Mouse (Mus musculus) liver, adult 2 months (tissue): ENCODE measurements around the gene Haspin. TPM values are rescaled to one million over a fixed set of nuclear protein-coding genes. Genes with fewer than 3 reads are reported as not detected.
"Not testable (repeated sequence)": the region's sequence is repeated elsewhere in the genome, so short reads cannot be mapped to it uniquely, and the experiment has no call there.

Experiments used
- DNase-seq: peaks from one replicate; pipeline ENCODE4 v3.0.0-alpha.2; 2011; ENCODE audit warnings: low read depth, low spot score; ENCODE audit errors: extremely low read depth
- H3K27ac ChIP-seq: fragments of 200-500 bp; replicated peaks from 2 replicates; pipeline ENCODE4 v1.5.1; 2012; ENCODE audit warnings: low read depth, mild to moderate bottlenecking, control low read depth, inconsistent platforms, low read length; ENCODE audit not compliant: insufficient read depth
- H3K27me3 ChIP-seq: fragments of 200-500 bp; 2 replicates; pipeline ENCODE4 v1.6.1; 2012; ENCODE audit warnings: mild to moderate bottlenecking, moderate library complexity, low read length, inconsistent platforms; ENCODE audit not compliant: control insufficient read depth, insufficient read depth
- H3K36me3 ChIP-seq: fragments of 200-500 bp; 2 replicates; pipeline ENCODE4 v1.6.1; 2012; ENCODE audit warnings: low read length, inconsistent platforms; ENCODE audit not compliant: control insufficient read depth, insufficient read depth
- H3K4me1 ChIP-seq: fragments of 200-500 bp; 2 replicates; pipeline ENCODE4 v1.6.1; 2011; ENCODE audit warnings: low read length; ENCODE audit not compliant: control insufficient read depth, insufficient read depth
- H3K4me3 ChIP-seq: fragments of 200-500 bp; 2 replicates; pipeline ENCODE4 v1.5.1; 2011; ENCODE audit warnings: low read depth, mild to moderate bottlenecking, control low read depth, low read length, moderate library complexity; ENCODE audit not compliant: insufficient read depth
- H3K79me2 ChIP-seq: fragments of 200-500 bp; 2 replicates; pipeline ENCODE4 v1.6.1; 2012; ENCODE audit warnings: inconsistent platforms, mild to moderate bottlenecking, low read length, moderate library complexity; ENCODE audit not compliant: control insufficient read depth, insufficient read depth
- H3K9ac ChIP-seq: fragments of 200-500 bp; 2 replicates; pipeline ENCODE4 v1.6.1; 2012; ENCODE audit warnings: low read depth, mild to moderate bottlenecking, control low read depth, inconsistent platforms, low read length
- CTCF ChIP-seq: fragments of 200-500 bp; IDR thresholded peaks from 2 replicates; pipeline ENCODE4 v1.5.1; 2011; ENCODE audit warnings: low read depth, low read length, control low read depth
- POLR2A ChIP-seq: fragments of 200-500 bp; IDR thresholded peaks from 2 replicates; pipeline ENCODE4 v1.6.1; 2011; ENCODE audit warnings: low read length, control low read depth; ENCODE audit not compliant: insufficient read depth; ENCODE audit errors: extremely low read depth
- WGBS: fragments of 180-500 bp; shearing (Covaris S2); methylation state at CpG from one replicate; pipeline ENCODE4 v1.1.7; 2018; 5-methylcytosine and 5-hydroxymethylcytosine counted together
- polyA plus RNA-seq: library from polyadenylated mRNA; depleted of rRNA; stranded (reverse); fragments of >200 nt; gene quantifications from 2 replicates; pipeline ENCODE4 v1.2.3, GENCODE M21; 2012
- total RNA-seq: library from RNA; depleted of rRNA; stranded (reverse); fragments of >200 nt; gene quantifications from 2 replicates; pipeline ENCODE4 v1.2.3, GENCODE M21; 2014

Gene Haspin
- total and polyA plus RNA-seq, 2 experiments: 0.26 to 0.55 TPM

- Histone ChIP-seq H3K4me1 (no peaks in the 10 kb centered on the region; the same call in 1 of the 2 replicates), H3K36me3 (no peaks in the 10 kb centered on the region), H3K4me3 (no peak overlapping the region), H3K79me2 (no peaks in the 10 kb centered on the region), H3K9ac (no peak overlapping the region), H3K27me3 (no peaks in the 10 kb centered on the region), H3K27ac (no peak overlapping the region)
- WGBS: 81% methylated on average over 3 of the region's 3 CpGs
- DNase-seq: no peak
- TF ChIP-seq POLR2A: no peak
- no peak for TF ChIP-seq CTCF
Observed at GRCm38 (mm10) chr11:73109941-73110340, 28.2 kb downstream of the Haspin start.

GRCm38 (mm10) chr11:73108898-73109625 lies 29.0 kb downstream of the Haspin start:
- 77% methylated on average over 14 of the region's 14 CpGs for WGBS

GRCm38 (mm10) chr11:73108195-73108897 lies 29.7 kb downstream of the Haspin start:
- no peaks in the 10 kb centered on the region for H3K27me3 ChIP-seq
- no peaks in the 10 kb centered on the region; the same call in 1 of the 2 replicates for H3K4me1 ChIP-seq
- WGBS: 77% methylated on average over 5 of the region's 5 CpGs
- H3K27ac ChIP-seq: peak overlapping the region; percentile 42; the same call in 1 of the 2 replicates
- DNase-seq: no peak
- no peak overlapping the region for H3K4me3 ChIP-seq
- no peak overlapping the region for H3K9ac ChIP-seq
- H3K36me3 ChIP-seq: no peaks in the 10 kb centered on the region
- TF ChIP-seq POLR2A (no peak), CTCF (no peak)
- H3K79me2 ChIP-seq: no peaks in the 10 kb centered on the region

More at GRCm38 (mm10) chr11:73108898-73109625, 29.0 kb downstream of the Haspin start:
- H3K9ac ChIP-seq: no peak overlapping the region
- TF ChIP-seq POLR2A (no peak), CTCF (no peak)
- H3K4me1 ChIP-seq: no peaks in the 10 kb centered on the region; the same call in 1 of the 2 replicates
- no peaks in the 10 kb centered on the region for H3K79me2 ChIP-seq
- DNase-seq: no peak
- no peaks in the 10 kb centered on the region for H3K36me3 ChIP-seq
- no peaks in the 10 kb centered on the region for H3K27me3 ChIP-seq
- H3K4me3 ChIP-seq: no peak overlapping the region
- peak overlapping the region; percentile 42; the same call in 1 of the 2 replicates for H3K27ac ChIP-seq

- not testable (repeated sequence) for H3K27ac ChIP-seq, H3K27me3 ChIP-seq, H3K4me1 ChIP-seq, H3K9ac ChIP-seq, H3K4me3 ChIP-seq, H3K79me2 ChIP-seq, H3K36me3 ChIP-seq, DNase-seq
- TF ChIP-seq CTCF: peak; percentile 15; the same call in 1 of the 2 replicates
- WGBS: 39% methylated on average over 3 of the region's 3 CpGs
Observed at GRCm38 (mm10) chr11:73107358-73107757, 30.7 kb downstream of the Haspin start.

- no peak for TF ChIP-seq CTCF
- TF ChIP-seq POLR2A: no peak
- Histone ChIP-seq H3K27ac (no peak overlapping the region), H3K79me2 (no peaks in the 10 kb centered on the region), H3K9ac (no peak overlapping the region), H3K4me1 (no peaks in the 10 kb centered on the region; the same call in 1 of the 2 replicates), H3K4me3 (no peak overlapping the region), H3K27me3 (no peaks in the 10 kb centered on the region), H3K36me3 (no peaks in the 10 kb centered on the region)
- 66% methylated on average over 3 of the region's 3 CpGs for WGBS
- no peak for DNase-seq
Observed at GRCm38 (mm10) chr11:73105246-73105645, 32.8 kb downstream of the Haspin start.
